Mouse (Mus musculus) megakaryocyte, embryonic 14.5 days (primary cell): ENCODE data around the gene Clcnka. TPM values are rescaled to one million over a fixed set of nuclear protein-coding genes. Genes with fewer than 3 reads are reported as not detected.

Source experiments
- H3K27me3 ChIP-seq: replicated peaks from 2 replicates; pipeline ENCODE3; 2012; ENCODE audit warnings: inconsistent platforms
- H3K36me3 ChIP-seq: replicated peaks from 2 replicates; pipeline ENCODE3; 2012; ENCODE audit warnings: low read length, inconsistent platforms, mixed read lengths
- H3K4me1 ChIP-seq: 2 replicates; pipeline ENCODE4 v1.6.1; 2012; ENCODE audit warnings: inconsistent platforms
- H3K4me3 ChIP-seq: replicated peaks from 2 replicates; pipeline ENCODE3; 2012; ENCODE audit warnings: moderate library complexity, mild to moderate bottlenecking, inconsistent platforms
- H3K9me3 ChIP-seq: 2 replicates; pipeline ENCODE4 v1.6.1; 2012; ENCODE audit warnings: inconsistent platforms
- FLI1 ChIP-seq: IDR thresholded peaks from 2 replicates; pipeline ENCODE4 v1.6.1; 2012; ENCODE audit warnings: low read length, inconsistent platforms, mixed read lengths
- GATA1 ChIP-seq: IDR thresholded peaks from 3 replicates; pipeline ENCODE4 v1.6.1; 2012; ENCODE audit warnings: mixed read lengths, low read length, inconsistent platforms, borderline replicate concordance
- polyA plus RNA-seq: library from polyadenylated mRNA; stranded (reverse); fragments of >175 nt; gene quantifications from 2 replicates; pipeline ENCODE4 v1.2.3, GENCODE M21; 2012; ENCODE audit warnings: low replicate concordance; ENCODE audit not compliant: insufficient read depth

Clcnka gene
- polyA plus RNA-seq, 1 experiment, result not detected

DNA sequence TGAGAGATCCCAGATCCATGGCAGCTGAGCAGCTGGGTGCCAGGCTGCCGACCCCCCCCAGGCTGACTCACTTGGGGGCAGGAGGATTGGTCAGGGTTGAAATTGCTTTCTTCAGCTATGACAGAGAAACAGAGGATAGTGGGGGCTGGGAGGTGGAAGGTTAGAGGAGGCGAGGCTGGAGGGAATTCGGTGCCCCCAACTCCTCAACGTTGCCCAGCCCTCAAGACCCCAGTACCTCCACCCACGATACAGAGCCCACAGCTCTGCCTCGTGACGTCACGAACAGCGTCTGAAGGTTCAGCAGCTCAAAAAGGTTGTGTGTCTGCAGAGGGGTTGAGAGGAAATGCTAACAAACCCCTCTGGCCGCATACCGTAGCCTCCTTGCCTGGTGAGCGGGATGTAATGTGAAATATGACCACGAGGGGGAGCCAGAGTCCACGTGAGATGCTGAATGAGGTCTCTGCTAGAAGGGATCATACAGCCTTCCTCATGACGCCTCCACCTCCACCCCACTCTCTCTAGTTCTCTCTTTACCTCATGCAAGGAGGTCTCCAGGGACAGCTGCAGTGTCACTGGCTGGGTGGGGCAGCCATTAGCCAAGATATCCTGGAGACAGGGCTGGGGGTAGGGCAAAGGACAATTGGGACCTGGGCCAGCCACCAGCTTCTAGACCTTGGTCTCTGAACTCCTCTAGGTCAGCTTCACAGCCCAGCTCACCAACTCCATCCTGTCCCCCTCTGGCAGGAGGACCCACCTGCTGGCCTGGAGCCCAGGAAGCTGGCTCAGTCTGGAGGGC, 6.2 kb upstream of the Clcnka start:
- no peaks in the 10 kb centered on the region for H3K9me3 ChIP-seq
- no peaks in the 10 kb centered on the region for H3K36me3 ChIP-seq
- no peak for TF ChIP-seq GATA1
- no peak for TF ChIP-seq FLI1
- peaks cover 25% of the 10 kb centered on the region for H3K4me1 ChIP-seq
- no peak overlapping the region for H3K4me3 ChIP-seq
- peaks cover 59% of the 10 kb centered on the region for H3K27me3 ChIP-seq

DNA sequence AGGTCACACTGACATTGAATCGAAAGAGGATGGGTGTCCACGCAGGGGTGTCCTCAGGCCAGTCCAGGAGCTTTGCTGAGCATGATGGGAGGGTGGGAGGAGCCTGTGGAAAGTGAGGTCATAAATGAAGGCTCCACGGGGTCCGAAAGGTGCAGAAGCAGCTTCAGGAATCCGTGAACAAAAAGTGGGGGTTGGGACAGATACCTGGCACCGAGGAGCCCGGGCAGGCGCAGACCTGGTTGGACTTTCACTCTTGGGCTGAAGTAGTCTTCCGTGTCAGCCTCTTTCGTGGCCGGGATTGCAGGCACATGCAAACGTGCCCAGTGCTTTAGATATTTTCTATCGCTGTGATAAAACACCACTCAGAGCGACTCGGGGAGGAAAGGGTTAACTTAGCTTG, 1.6 kb upstream of the Clcnka start:
- TF ChIP-seq GATA1 (no peak), FLI1 (no peak)
- no peaks in the 10 kb centered on the region for H3K9me3 ChIP-seq
- peaks cover 52% of the 10 kb centered on the region for H3K27me3 ChIP-seq
- no peaks in the 10 kb centered on the region for H3K36me3 ChIP-seq
- H3K4me3 ChIP-seq, result no peak overlapping the region
- H3K4me1 ChIP-seq, result peaks cover 11% of the 10 kb centered on the region

DNA sequence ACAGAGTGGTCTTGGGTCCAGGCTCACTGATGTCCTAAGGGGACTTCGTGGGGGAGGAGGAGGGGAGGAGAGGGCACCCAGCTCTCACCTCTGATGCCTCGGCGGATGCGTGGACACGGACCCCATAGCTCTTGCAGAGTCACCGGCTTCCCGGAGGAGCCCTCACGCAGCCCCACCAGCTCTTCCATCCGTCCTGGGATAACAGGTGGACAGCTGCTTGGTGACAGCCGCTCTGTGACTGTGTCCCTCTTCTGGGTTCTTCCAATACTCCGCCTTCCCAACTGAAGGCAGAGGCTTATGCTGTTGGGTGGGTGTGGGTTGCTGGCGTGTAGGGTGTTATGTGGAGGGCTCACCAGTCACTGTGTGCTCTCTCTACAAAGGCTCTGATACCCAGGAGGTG, 663 bp downstream of the Clcnka start:
- Histone ChIP-seq H3K4me1 (peaks cover 3% of the 10 kb centered on the region; the same call in 1 of the 2 replicates), H3K9me3 (no peaks in the 10 kb centered on the region), H3K27me3 (peaks cover 52% of the 10 kb centered on the region), H3K36me3 (no peaks in the 10 kb centered on the region), H3K4me3 (no peak overlapping the region)
- TF ChIP-seq FLI1 (no peak), GATA1 (no peak)

DNA sequence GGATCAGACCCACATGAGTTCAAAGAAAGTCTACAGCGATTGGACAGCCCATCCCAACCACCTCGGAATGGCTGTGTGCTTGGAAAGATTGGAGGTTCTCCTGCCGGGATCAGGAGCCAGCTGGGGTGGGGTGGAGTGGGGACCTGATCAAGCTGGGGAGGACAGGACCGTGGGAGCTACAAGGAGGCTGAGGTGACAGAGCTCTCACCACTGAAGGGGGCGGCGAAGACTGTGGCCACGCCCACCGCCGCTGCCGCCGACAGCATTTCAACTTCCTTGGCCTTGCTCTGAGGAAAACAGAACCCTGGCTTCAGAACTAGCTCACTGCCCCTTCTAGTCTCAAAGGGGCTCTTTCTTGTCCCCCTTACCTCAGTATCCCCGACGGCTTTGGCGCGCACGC, 3.8 kb downstream of the Clcnka start:
- no peaks in the 10 kb centered on the region for H3K9me3 ChIP-seq
- H3K4me3 ChIP-seq, result no peak overlapping the region
- H3K4me1 ChIP-seq, result peaks cover 3% of the 10 kb centered on the region; the same call in 1 of the 2 replicates
- peaks cover 71% of the 10 kb centered on the region for H3K27me3 ChIP-seq
- H3K36me3 ChIP-seq, result no peaks in the 10 kb centered on the region
- TF ChIP-seq GATA1 (no peak), FLI1 (no peak)

DNA sequence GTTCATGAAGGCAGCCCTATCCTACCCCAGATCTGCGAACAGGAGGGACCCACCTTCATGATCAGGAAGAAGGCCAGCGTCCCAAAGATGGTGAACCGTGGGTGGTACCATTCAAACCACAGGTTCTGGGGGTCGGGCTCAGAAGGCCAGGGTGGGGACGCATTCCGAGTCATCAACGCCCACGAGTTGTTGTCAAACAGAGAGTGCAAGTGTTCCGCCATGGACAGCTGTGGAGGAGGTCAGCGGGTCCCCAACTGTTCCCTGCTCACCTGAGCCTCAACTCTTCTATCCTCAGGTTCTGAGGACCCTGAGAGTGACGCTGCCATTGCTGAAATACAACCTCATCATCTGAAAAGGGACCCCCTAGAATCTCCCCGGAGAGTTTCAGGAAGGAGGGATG, 7.2 kb downstream of the Clcnka start:
- Histone ChIP-seq H3K27me3 (peaks cover 53% of the 10 kb centered on the region), H3K4me3 (no peak overlapping the region), H3K4me1 (peaks cover 6% of the 10 kb centered on the region), H3K9me3 (no peaks in the 10 kb centered on the region), H3K36me3 (no peaks in the 10 kb centered on the region)
- no peak for TF ChIP-seq GATA1
- TF ChIP-seq FLI1, result no peak

DNA sequence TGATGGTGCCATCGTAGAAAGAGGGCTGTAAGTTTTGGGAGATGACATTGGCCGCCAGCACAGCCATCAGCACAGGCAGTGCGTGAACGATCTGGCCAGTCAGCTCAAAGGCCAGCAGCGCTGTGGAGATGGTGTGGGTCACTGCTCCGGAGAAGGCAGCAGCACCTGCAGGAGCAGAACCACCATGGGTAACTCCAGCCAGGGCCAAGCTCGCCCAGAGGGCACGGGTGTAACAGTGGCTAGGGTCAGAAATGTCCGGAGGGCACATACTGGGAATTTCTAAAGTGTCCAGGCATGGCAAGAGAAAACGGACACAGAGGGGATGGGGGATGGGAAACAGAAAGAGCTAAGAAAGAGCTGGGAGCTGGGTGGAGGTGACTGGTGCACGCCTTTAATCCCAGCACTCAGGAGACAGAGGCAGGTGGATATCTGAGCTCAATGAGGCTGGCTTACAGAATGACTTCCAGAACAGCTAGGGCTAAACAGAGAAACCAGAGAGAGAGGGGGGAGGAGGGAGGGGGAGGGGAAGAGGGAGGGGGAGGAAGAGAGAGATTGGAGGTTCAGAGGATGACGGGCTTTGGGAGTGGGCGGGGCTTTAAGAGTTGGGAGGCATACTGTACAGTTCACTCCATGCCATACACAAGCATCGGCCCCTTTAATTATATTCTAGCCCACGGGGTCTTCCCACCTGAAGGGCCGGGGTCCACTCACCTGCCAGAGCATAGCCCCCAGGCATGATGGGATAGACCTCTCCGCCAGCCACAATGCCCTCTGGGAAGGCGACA, 9.0 kb downstream of the Clcnka start:
- H3K27me3 ChIP-seq, result peaks cover 44% of the 10 kb centered on the region
- TF ChIP-seq GATA1 (no peak), FLI1 (no peak)
- peaks cover 3% of the 10 kb centered on the region for H3K4me1 ChIP-seq
- H3K4me3 ChIP-seq, result no peak overlapping the region
- H3K36me3 ChIP-seq, result no peaks in the 10 kb centered on the region
- no peaks in the 10 kb centered on the region for H3K9me3 ChIP-seq

GRCm38 (mm10) chr4:141387933-141388332, 10.6 kb downstream of the Clcnka start:
- H3K4me3 ChIP-seq, result no peak overlapping the region
- peaks cover 3% of the 10 kb centered on the region for H3K4me1 ChIP-seq
- TF ChIP-seq GATA1 (no peak), FLI1 (no peak)
- H3K36me3 ChIP-seq, result no peaks in the 10 kb centered on the region
- no peaks in the 10 kb centered on the region for H3K9me3 ChIP-seq
- H3K27me3 ChIP-seq, result peaks cover 53% of the 10 kb centered on the region

DNA sequence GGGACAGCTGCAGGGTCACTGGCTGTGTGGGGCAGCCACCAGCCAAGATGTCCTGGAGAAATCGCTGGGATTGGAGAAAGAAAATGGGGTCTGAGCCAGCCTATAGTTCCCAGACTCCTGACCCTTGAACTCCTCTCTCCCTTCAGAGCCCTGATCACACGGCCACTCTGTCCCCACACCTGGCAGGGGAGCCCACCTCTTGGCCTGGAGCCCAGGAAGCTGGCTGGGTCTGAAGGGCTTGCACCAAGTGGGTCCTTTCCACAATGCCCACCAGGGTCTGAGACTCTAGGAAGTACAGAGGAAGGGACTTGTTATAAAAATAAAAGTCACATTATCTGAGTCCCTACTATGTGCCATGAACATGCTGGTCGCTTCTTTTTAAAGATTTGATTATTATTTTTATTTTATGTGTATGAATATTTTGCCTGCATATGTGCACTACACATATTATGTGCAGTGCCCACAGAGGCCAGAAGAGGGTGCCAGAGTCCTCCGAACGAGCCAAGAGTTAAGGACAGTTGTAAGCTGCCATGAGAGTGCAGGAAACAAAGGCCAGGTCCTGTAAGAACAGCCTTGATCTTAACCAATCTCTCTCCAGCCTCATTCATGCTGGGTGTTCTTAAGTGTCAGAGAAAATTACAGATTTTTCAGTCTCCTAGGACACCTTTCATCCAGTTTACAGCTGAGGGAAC, 11.3 kb downstream of the Clcnka start:
- no peak for TF ChIP-seq GATA1
- no peak for TF ChIP-seq FLI1
- H3K27me3 ChIP-seq, result peaks cover 53% of the 10 kb centered on the region
- H3K36me3 ChIP-seq, result no peaks in the 10 kb centered on the region
- H3K9me3 ChIP-seq, result no peaks in the 10 kb centered on the region
- H3K4me1 ChIP-seq, result peaks cover 6% of the 10 kb centered on the region
- H3K4me3 ChIP-seq, result no peak overlapping the region

- TF ChIP-seq FLI1, result no peak
- TF ChIP-seq GATA1, result no peak
- H3K4me1 ChIP-seq, result peaks cover 6% of the 10 kb centered on the region
- H3K27me3 ChIP-seq, result peaks cover 54% of the 10 kb centered on the region
These were observed 12.4 kb downstream of the Clcnka start for GRCm38 (mm10) chr4:141386150-141386549.

More at GRCm38 (mm10) chr4:141386150-141386549, 12.4 kb downstream of the Clcnka start:
- Histone ChIP-seq H3K36me3 (no peaks in the 10 kb centered on the region), H3K4me3 (no peak overlapping the region), H3K9me3 (no peaks in the 10 kb centered on the region)
